Mouse (Mus musculus) kidney, adult 2 months (tissue): ENCODE results near the gene Bace1. TPM values are rescaled to one million over a fixed set of nuclear protein-coding genes. Genes with fewer than 3 reads are reported as not detected.

Experiments used
- DNase-seq: peaks from one replicate; pipeline ENCODE4 v3.0.0; 2021
- H3K27ac ChIP-seq: fragments of 200-500 bp; 2 replicates; pipeline ENCODE4 v1.5.1; 2012; ENCODE audit warnings: low read depth, low read length, control low read depth, inconsistent platforms; ENCODE audit not compliant: insufficient read depth
- H3K27me3 ChIP-seq: fragments of 200-500 bp; replicated peaks from 2 replicates; pipeline ENCODE4 v1.6.1; 2012; ENCODE audit warnings: mild to moderate bottlenecking, moderate library complexity, low read length, inconsistent platforms; ENCODE audit not compliant: control insufficient read depth, insufficient read depth
- H3K36me3 ChIP-seq: fragments of 200-500 bp; 2 replicates; pipeline ENCODE4 v1.6.1; 2012; ENCODE audit warnings: mild to moderate bottlenecking, moderate library complexity, low read length, inconsistent platforms; ENCODE audit not compliant: control insufficient read depth, insufficient read depth
- H3K4me1 ChIP-seq: fragments of 200-500 bp; 2 replicates; pipeline ENCODE4 v1.6.1; 2011; ENCODE audit warnings: low read length; ENCODE audit not compliant: control insufficient read depth, insufficient read depth
- H3K4me3 ChIP-seq: fragments of 200-500 bp; 2 replicates; pipeline ENCODE4 v1.5.1; 2011; ENCODE audit warnings: mild to moderate bottlenecking, low read depth, low read length, control low read depth; ENCODE audit not compliant: insufficient read depth
- CTCF ChIP-seq: fragments of 200-500 bp; conservative IDR thresholded peaks from 2 replicates; pipeline ENCODE4 v1.5.1; 2011; ENCODE audit warnings: low read depth, mild to moderate bottlenecking, control low read depth, low read length, moderate library complexity, mixed read lengths; ENCODE audit not compliant: insufficient read depth, insufficient read length
- POLR2A ChIP-seq: fragments of 200-500 bp; IDR thresholded peaks from one replicate; pipeline ENCODE4 v1.6.1; 2011; ENCODE audit warnings: low read depth, low read length, control low read depth
- WGBS: fragments of 180-500 bp; shearing (Covaris S2); methylation state at CpG from one replicate; pipeline ENCODE4 v1.1.7; 2018; 5-methylcytosine and 5-hydroxymethylcytosine counted together
- polyA plus RNA-seq: library from polyadenylated mRNA; depleted of rRNA; stranded (reverse); fragments of >200 nt; gene quantifications from 2 replicates; pipeline ENCODE4 v1.2.3, GENCODE M21; 2012

Bace1 gene
- polyA plus RNA-seq, 1 experiment = 26.8 TPM

- H3K36me3 ChIP-seq = no peaks in the 10 kb centered on the region
- H3K27me3 ChIP-seq = no peaks in the 10 kb centered on the region
- no peak overlapping the region for H3K27ac ChIP-seq
- no peak for TF ChIP-seq CTCF
- TF ChIP-seq POLR2A = no peak
- no peak overlapping the region for H3K4me3 ChIP-seq
- no peaks in the 10 kb centered on the region for H3K4me1 ChIP-seq
- DNase-seq = peak; percentile 8
- WGBS = 56% methylated on average over 10 of the region's 10 CpGs
Observed at GRCm38 (mm10) chr9:45815525-45815924, 22.9 kb upstream of the Bace1 start.

- no peak for DNase-seq
- WGBS = 88% methylated on average over 9 of the region's 9 CpGs
- Histone ChIP-seq H3K27ac (no peak overlapping the region), H3K36me3 (no peaks in the 10 kb centered on the region), H3K4me1 (no peaks in the 10 kb centered on the region), H3K4me3 (no peak overlapping the region), H3K27me3 (no peaks in the 10 kb centered on the region)
- TF ChIP-seq CTCF (no peak), POLR2A (no peak)
Observed at GRCm38 (mm10) chr9:45818406-45819011, 19.9 kb upstream of the Bace1 start.

DNA sequence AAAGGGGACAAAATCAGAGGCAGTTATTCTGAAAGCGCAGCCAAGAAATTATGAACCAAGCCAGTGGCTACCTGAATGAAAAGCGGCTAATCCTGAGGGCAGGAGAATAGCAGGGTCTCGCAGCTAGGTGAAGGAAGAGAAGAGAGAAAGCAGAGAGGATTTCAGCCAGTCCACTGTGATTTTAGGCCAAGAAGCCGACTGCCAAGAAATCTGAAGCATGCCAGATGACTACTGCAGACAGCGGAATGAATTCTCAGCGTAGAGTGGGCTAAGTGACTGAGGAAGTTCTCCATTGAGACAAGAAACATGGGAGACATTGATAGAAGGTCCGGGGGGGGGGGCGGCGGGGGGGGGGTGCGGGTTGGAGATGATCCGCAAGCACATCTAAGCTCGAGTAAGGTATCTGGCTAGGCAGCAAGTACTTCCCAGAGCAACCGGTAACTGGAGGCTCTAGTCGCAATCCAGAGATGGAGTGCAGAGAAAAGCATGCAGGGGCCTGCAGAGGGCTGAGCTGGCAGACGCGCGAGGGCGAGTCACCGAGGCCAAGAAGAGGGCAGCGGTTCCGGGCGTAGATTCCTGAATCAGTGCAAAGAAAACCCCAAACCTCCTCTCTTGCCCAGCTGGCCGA, 10.6 kb upstream of the Bace1 start:
- H3K4me1 ChIP-seq = no peaks in the 10 kb centered on the region
- no peaks in the 10 kb centered on the region for H3K27me3 ChIP-seq
- H3K27ac ChIP-seq = no peak overlapping the region
- H3K4me3 ChIP-seq = peak overlapping the region; percentile 87
- no peak for TF ChIP-seq POLR2A
- no peak for TF ChIP-seq CTCF
- 6% methylated on average over 23 of the region's 23 CpGs for WGBS
- H3K36me3 ChIP-seq = no peaks in the 10 kb centered on the region
- peak; percentile 4 for DNase-seq

DNA sequence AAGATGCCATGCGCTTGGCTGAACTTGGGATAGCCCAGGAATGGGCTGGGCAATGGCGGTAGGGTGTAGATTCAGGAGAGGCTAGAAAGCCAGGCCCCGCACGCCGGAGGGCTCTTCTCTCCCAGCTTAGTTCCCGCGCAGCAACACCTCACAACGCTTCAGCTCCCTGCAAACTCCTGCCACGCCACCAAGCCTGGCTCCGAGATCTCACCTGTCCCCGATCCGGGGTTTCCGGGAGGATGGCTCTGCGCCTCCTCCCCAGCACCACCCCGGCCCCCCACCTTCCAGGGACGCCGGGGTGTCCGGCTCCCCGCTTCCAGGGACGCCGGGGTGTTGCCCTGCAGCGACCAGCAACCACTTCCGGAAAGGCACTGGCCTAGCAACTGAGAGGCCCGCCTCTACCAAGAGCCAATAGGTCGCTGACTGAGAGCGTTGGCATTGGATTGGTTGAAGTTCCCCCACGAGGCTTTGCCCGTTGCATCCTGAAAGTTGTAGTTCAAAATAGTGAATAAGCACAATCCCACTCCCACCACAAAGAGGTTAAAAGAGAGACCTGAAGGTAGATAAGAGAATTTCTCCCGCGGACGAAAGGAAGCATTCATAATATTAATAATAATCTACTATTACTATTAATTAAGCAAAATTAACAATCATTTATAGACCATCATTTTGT, 10.0 kb upstream of the Bace1 start, which contains the start of gene Cep164:
TSS of gene Cep164 (minus strand) at position 401 of the 673 bp plus-strand sequence.
- peak; percentile 96 for DNase-seq
- Histone ChIP-seq H3K36me3 (no peaks in the 10 kb centered on the region), H3K27ac (no peak within 1 kb of the TSS), H3K27me3 (no peaks in the 10 kb centered on the region), H3K4me1 (no peaks in the 10 kb centered on the region), H3K4me3 (peak within 1 kb of the TSS; percentile 87)
- WGBS = under 1% methylated on average over 31 of the region's 31 CpGs
- TF ChIP-seq POLR2A (no peak), CTCF (no peak)

- DNase-seq = peak; percentile 84
- Histone ChIP-seq H3K27ac (no peak overlapping the region), H3K27me3 (no peaks in the 10 kb centered on the region), H3K4me3 (no peak overlapping the region), H3K4me1 (no peaks in the 10 kb centered on the region), H3K36me3 (no peaks in the 10 kb centered on the region)
- no peak for TF ChIP-seq POLR2A
- peak; percentile 82 for TF ChIP-seq CTCF
- WGBS = 35% methylated on average over 10 of the region's 10 CpGs
Observed at GRCm38 (mm10) chr9:45829107-45829506, 9.3 kb upstream of the Bace1 start.

GRCm38 (mm10) chr9:45832898-45833297, 5.5 kb upstream of the Bace1 start:
- Histone ChIP-seq H3K27me3 (no peaks in the 10 kb centered on the region), H3K4me1 (no peaks in the 10 kb centered on the region), H3K36me3 (no peaks in the 10 kb centered on the region), H3K27ac (no peak overlapping the region), H3K4me3 (no peak overlapping the region)
- TF ChIP-seq POLR2A (no peak), CTCF (no peak)
- no peak for DNase-seq
- WGBS = 93% methylated on average over 2 of the region's 2 CpGs

DNA sequence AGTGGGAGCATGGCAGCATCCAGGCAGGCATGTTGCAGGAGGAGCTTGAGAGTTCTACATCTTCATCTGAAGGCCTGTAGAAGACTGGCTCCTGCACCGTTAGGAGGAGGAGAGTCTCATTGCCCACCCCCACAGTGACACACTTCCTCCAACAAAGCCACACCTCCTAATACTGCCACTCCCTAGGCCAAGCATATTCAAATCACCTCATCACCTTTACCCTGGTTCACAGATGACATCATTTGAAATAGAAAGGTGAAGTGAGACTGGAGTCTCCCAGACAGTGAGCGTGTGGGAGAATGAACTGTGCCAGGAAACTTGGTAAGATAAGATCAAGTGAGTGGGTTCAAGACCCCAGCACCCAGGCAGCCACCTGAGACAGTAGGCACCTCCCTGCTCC, 4.9 kb upstream of the Bace1 start:
- H3K4me1 ChIP-seq = no peaks in the 10 kb centered on the region
- no peak overlapping the region for H3K27ac ChIP-seq
- H3K36me3 ChIP-seq = no peaks in the 10 kb centered on the region
- no peak overlapping the region for H3K4me3 ChIP-seq
- no peak for DNase-seq
- 80% methylated on average over 2 of the region's 2 CpGs for WGBS
- TF ChIP-seq POLR2A (no peak), CTCF (no peak)
- no peaks in the 10 kb centered on the region for H3K27me3 ChIP-seq
